Mouse (Mus musculus) CH12.LX (cell line): ENCODE measurements at regions not wholly inside any gene's neighbourhood (a gene's known extent, or its start where the extent isn't known, plus 50 kb on each side); places are given as distances from the start of the nearest gene placed in this dataset.

Experiments
- CTCF ChIP-seq, 2 experiments: IDR thresholded peaks in 1 of 2; conservative IDR thresholded peaks in 1 of 2; 2 replicates each; pipeline ENCODE4 v1.5.1; 2011 to 2012; ENCODE audit warnings: low read depth in 2 of 2, low read length in 2 of 2, improper control_type of control experiment in 1 of 2, inconsistent platforms in 1 of 2, mild to moderate bottlenecking in 1 of 2, moderate library complexity in 1 of 2
- ETS1 ChIP-seq: conservative IDR thresholded peaks from 2 replicates; pipeline ENCODE4 v1.6.1; 2012; ENCODE audit warnings: low read depth, mild to moderate bottlenecking, inconsistent platforms, low read length, improper control_type of control experiment, moderate library complexity
- GABPA ChIP-seq: IDR thresholded peaks from 2 replicates; pipeline ENCODE4 v1.6.1; 2012; ENCODE audit warnings: low read depth, low read length, improper control_type of control experiment, inconsistent platforms; ENCODE audit not compliant: insufficient replicate concordance
- MAFK ChIP-seq: IDR thresholded peaks from 2 replicates; pipeline ENCODE4 v1.6.1; 2011; ENCODE audit warnings: low read length, improper control_type of control experiment; ENCODE audit not compliant: insufficient replicate concordance
- POLR2A ChIP-seq: IDR thresholded peaks from 2 replicates; pipeline ENCODE4 v1.6.1; 2011; ENCODE audit warnings: low read depth, mild to moderate bottlenecking, improper control_type of control experiment, low read length
- RAD21 ChIP-seq: IDR thresholded peaks from 2 replicates; pipeline ENCODE4 v1.6.1; 2011; ENCODE audit warnings: low read depth, mild to moderate bottlenecking, low read length, improper control_type of control experiment, moderate library complexity
- ZNF384 ChIP-seq: IDR thresholded peaks from 2 replicates; pipeline ENCODE4 v1.6.1; 2012; ENCODE audit warnings: low read depth, low read length, improper control_type of control experiment, inconsistent platforms

GRCm38 (mm10) chr1:34739621-34740020 is 103.2 kb downstream of the Fam168b start:
- TF ChIP-seq CTCF (conservative IDR thresholded peaks at IDR 0.05 in 1 of 2, IDR thresholded peaks at IDR 0.05 in 1 of 2; ENCODE audit: low read depth in 2 of 2, low read length in 2 of 2) (no peak), POLR2A (no peak), ETS1 (no peak), GABPA (no peak), ZNF384 (no peak), MAFK (no peak), RAD21 (no peak)
